Mouse (Mus musculus) kidney, postnatal 10 days (tissue): ENCODE measurements at regions not wholly inside any gene's neighbourhood (a gene's known extent, or its start where the extent isn't known, plus 50 kb on each side); places are given as distances from the start of the nearest gene placed in this dataset.

ENCODE experiments used
- DNase-seq: peaks from one replicate; pipeline ENCODE4 v3.0.0; 2021; ENCODE audit warnings: mixed read lengths

- no peak for DNase-seq
Measured at GRCm38 (mm10) chr6:93623541-93623940, 660.2 kb downstream of the Magi1 start.

GRCm38 (mm10) chr6:93616926-93617325 lies 666.8 kb downstream of the Magi1 start:
- no peak for DNase-seq

- no peak for DNase-seq
Measured at GRCm38 (mm10) chr6:93600376-93600775, 657.1 kb upstream of the Adamts9 start.

GRCm38 (mm10) chr6:93599371-93599770 lies 656.1 kb upstream of the Adamts9 start:
- DNase-seq: no peak

GRCm38 (mm10) chr6:93589935-93590334 lies 646.6 kb upstream of the Adamts9 start:
- no peak for DNase-seq

GRCm38 (mm10) chr6:93586871-93587270 lies 643.6 kb upstream of the Adamts9 start:
- peak; percentile 39 for DNase-seq

- no peak for DNase-seq
Measured at GRCm38 (mm10) chr6:93581141-93581540, 637.8 kb upstream of the Adamts9 start.

- no peak for DNase-seq
Measured at GRCm38 (mm10) chr6:93580716-93581115, 637.4 kb upstream of the Adamts9 start.

GRCm38 (mm10) chr6:93575249-93575648 lies 632.0 kb upstream of the Adamts9 start:
- DNase-seq: no peak

GRCm38 (mm10) chr6:93573679-93574635 lies 630.7 kb upstream of the Adamts9 start:
- DNase-seq: no peak

- no peak for DNase-seq
Measured at GRCm38 (mm10) chr6:93569866-93570265, 626.6 kb upstream of the Adamts9 start.

- DNase-seq: no peak
Measured at GRCm38 (mm10) chr6:93569211-93569610, 625.9 kb upstream of the Adamts9 start.

GRCm38 (mm10) chr6:93566661-93567060 lies 623.4 kb upstream of the Adamts9 start:
- no peak for DNase-seq

- DNase-seq: no peak
Measured at GRCm38 (mm10) chr6:93548311-93548710, 605.0 kb upstream of the Adamts9 start.

GRCm38 (mm10) chr6:93544246-93544645 lies 601.0 kb upstream of the Adamts9 start:
- DNase-seq: no peak

GRCm38 (mm10) chr6:93543354-93544129 lies 600.2 kb upstream of the Adamts9 start:
- DNase-seq: peak; percentile 30

- no peak for DNase-seq
Measured at GRCm38 (mm10) chr6:93539583-93539982, 596.3 kb upstream of the Adamts9 start.

- no peak for DNase-seq
Measured at GRCm38 (mm10) chr6:93539171-93539570, 595.9 kb upstream of the Adamts9 start.

- DNase-seq: no peak
Measured at GRCm38 (mm10) chr6:93537971-93538370, 594.7 kb upstream of the Adamts9 start.

GRCm38 (mm10) chr6:93537126-93537525 lies 593.8 kb upstream of the Adamts9 start:
- DNase-seq: no peak

- DNase-seq: no peak
Measured at GRCm38 (mm10) chr6:93513818-93514217, 570.5 kb upstream of the Adamts9 start.

GRCm38 (mm10) chr6:93509857-93510256 lies 566.6 kb upstream of the Adamts9 start:
- no peak for DNase-seq

- DNase-seq: no peak
Measured at GRCm38 (mm10) chr6:93497824-93498223, 554.5 kb upstream of the Adamts9 start.

GRCm38 (mm10) chr6:93488441-93488955 lies 545.2 kb upstream of the Adamts9 start:
- DNase-seq: no peak
